Mouse (Mus musculus) G1E-ER4 (cell line): ENCODE data around the gene Mvb12a. TPM values are rescaled to one million over a fixed set of nuclear protein-coding genes. Genes with fewer than 3 reads are reported as not detected.

Experiments
- GATA1 ChIP-seq: IDR thresholded peaks from one replicate; pipeline ENCODE4 v1.8.0; 2012; ENCODE audit warnings: low read length, inconsistent platforms
- polyA plus RNA-seq: library from polyadenylated mRNA; stranded (reverse); fragments of >175 nt; gene quantifications from 2 replicates; pipeline ENCODE4 v1.2.3, GENCODE M21; 2012

Mvb12a gene
- polyA plus RNA-seq, 1 experiment = 147 TPM

- TF ChIP-seq GATA1 = no peak
Observed at GRCm38 (mm10) chr8:71596384-71596783, 53.7 kb downstream of the Mvb12a start.

- TF ChIP-seq GATA1 = no peak
Observed at GRCm38 (mm10) chr8:71596798-71597197, 54.1 kb downstream of the Mvb12a start.

- TF ChIP-seq GATA1 = no peak
Observed at GRCm38 (mm10) chr8:71597451-71597850, 54.7 kb downstream of the Mvb12a start, which contains the start of gene Fam129c. Gene Fam129c, plus strand, starts transcription at chr8:71597648.

Other genes with a start within 250 kb of the Mvb12a start
- 183 and 196 TPM in 2 replicates for gene Use1, start 176.1 kb upstream of the Mvb12a start, polyA plus RNA-seq
- 51.3 and 71.7 TPM in 2 replicates for gene Ocel1, start 171.6 kb upstream of the Mvb12a start, polyA plus RNA-seq
- gene Nr2f6, start 161.0 kb upstream of the Mvb12a start, polyA plus RNA-seq = 63.4 and 72.0 TPM in 2 replicates
- gene Ushbp1, start 147.1 kb upstream of the Mvb12a start, polyA plus RNA-seq = 0.04 and 0.10 TPM in 2 replicates
- 146 and 153 TPM in 2 replicates for gene Babam1, start 146.1 kb upstream of the Mvb12a start, polyA plus RNA-seq
- gene Ankle1, start 136.9 kb upstream of the Mvb12a start, polyA plus RNA-seq = 39.7 and 50.9 TPM in 2 replicates
- gene Abhd8, start 79.3 kb upstream of the Mvb12a start, polyA plus RNA-seq = 18.9 and 25.3 TPM in 2 replicates
- 221 and 248 TPM in 2 replicates for gene Mrpl34, start 78.0 kb upstream of the Mvb12a start, polyA plus RNA-seq
- 284 and 345 TPM in 2 replicates for gene Dda1, start 73.7 kb upstream of the Mvb12a start, polyA plus RNA-seq
- 1.1 and 1.2 TPM in 2 replicates for gene Ano8, start 57.0 kb upstream of the Mvb12a start, polyA plus RNA-seq
- 40.9 and 51.0 TPM in 2 replicates for gene Gtpbp3, start 54.8 kb upstream of the Mvb12a start, polyA plus RNA-seq
- 1.9 and 2.4 TPM in 2 replicates for gene Plvap, start 31.2 kb upstream of the Mvb12a start, polyA plus RNA-seq
- not detected in 2 replicates for gene Ccdc194, start 17.2 kb upstream of the Mvb12a start, polyA plus RNA-seq
- gene Bst2, start 5.5 kb upstream of the Mvb12a start, polyA plus RNA-seq = 17.1 and 18.8 TPM in 2 replicates
- gene Tmem221, start 15.9 kb downstream of the Mvb12a start, polyA plus RNA-seq = not detected in 2 replicates
- not detected in 2 replicates for gene Nxnl1, start 23.7 kb downstream of the Mvb12a start, polyA plus RNA-seq
- gene Slc27a1, start 26.0 kb downstream of the Mvb12a start, polyA plus RNA-seq = not detected in 2 replicates
- 435 and 550 TPM in 2 replicates for gene Pgls, start 49.3 kb downstream of the Mvb12a start, polyA plus RNA-seq
- gene Fam129c, start 54.7 kb downstream of the Mvb12a start, polyA plus RNA-seq = 7.9 and 8.6 TPM in 2 replicates
- gene Colgalt1, start 68.1 kb downstream of the Mvb12a start, polyA plus RNA-seq = 41.9 and 53.0 TPM in 2 replicates
- gene Unc13a, start 128.8 kb downstream of the Mvb12a start, polyA plus RNA-seq = 0.41 and 0.52 TPM in 2 replicates
- 27.6 and 33.8 TPM in 2 replicates for gene Jak3, start 133.4 kb downstream of the Mvb12a start, polyA plus RNA-seq
- gene Insl3, start 146.3 kb downstream of the Mvb12a start, polyA plus RNA-seq = 4.6 and 5.5 TPM in 2 replicates
- 0.02 TPM in 1 of 2 replicates, not detected in the other for gene B3gnt3, start 158.9 kb downstream of the Mvb12a start, polyA plus RNA-seq
- 32.9 and 36.1 TPM in 2 replicates for gene Fcho1, start 182.8 kb downstream of the Mvb12a start, polyA plus RNA-seq